Mouse (Mus musculus): ENCODE measurements around the gene Crabp1.
A peak's percentile ranks its signal among the peaks of the same experiment; 100 is the strongest.

Gene Crabp1

GRCm38 (mm10) chr9:54764561-54765217 is at the start of gene Crabp1:
Crabp1 (plus strand) TSS chr9:54764748.
- peak; percentile 32 for DNase-seq

GRCm38 (mm10) chr9:54715776-54716175 is 48.8 kb upstream of the Crabp1 start:
- DNase-seq: no peak

- no peak for DNase-seq
Measured at GRCm38 (mm10) chr9:54717527-54717926, 47.0 kb upstream of the Crabp1 start.

GRCm38 (mm10) chr9:54722156-54722555 is 42.4 kb upstream of the Crabp1 start:
- no peak for DNase-seq

GRCm38 (mm10) chr9:54722596-54722995 is 42.0 kb upstream of the Crabp1 start:
- DNase-seq: no peak

GRCm38 (mm10) chr9:54726315-54726714 is 38.2 kb upstream of the Crabp1 start:
- no peak for DNase-seq

GRCm38 (mm10) chr9:54732122-54732521 is 32.4 kb upstream of the Crabp1 start:
- no peak for DNase-seq

- DNase-seq: peak; percentile 99
Measured at GRCm38 (mm10) chr9:54733921-54734638, 30.5 kb upstream of the Crabp1 start, which contains the start of gene Wdr61. Wdr61 (minus strand) TSS chr9:54734519.

- DNase-seq: no peak
Measured at GRCm38 (mm10) chr9:54734639-54735252, 29.8 kb upstream of the Crabp1 start.

- DNase-seq: peak; percentile 69
Measured at GRCm38 (mm10) chr9:54736284-54736701, 28.3 kb upstream of the Crabp1 start.

GRCm38 (mm10) chr9:54738376-54738775 is 26.2 kb upstream of the Crabp1 start:
- peak; percentile 77 for DNase-seq

- no peak for DNase-seq
Measured at GRCm38 (mm10) chr9:54743891-54744290, 20.7 kb upstream of the Crabp1 start.

GRCm38 (mm10) chr9:54745740-54746370 is 18.7 kb upstream of the Crabp1 start:
- no peak for DNase-seq

GRCm38 (mm10) chr9:54750215-54750981 is 14.2 kb upstream of the Crabp1 start:
- no peak for DNase-seq

- DNase-seq: no peak
Measured at GRCm38 (mm10) chr9:54751684-54752083, 12.9 kb upstream of the Crabp1 start.

GRCm38 (mm10) chr9:54752201-54752943 is 12.2 kb upstream of the Crabp1 start:
- peak; percentile 39 for DNase-seq

- no peak for DNase-seq
Measured at GRCm38 (mm10) chr9:54752944-54753295, 11.6 kb upstream of the Crabp1 start.

- peak; percentile 61 for DNase-seq
Measured at GRCm38 (mm10) chr9:54759592-54759991, 5.0 kb upstream of the Crabp1 start.

- no peak for DNase-seq
Measured at GRCm38 (mm10) chr9:54764091-54764490, 457 bp upstream of the Crabp1 start.

- peak; percentile 14 for DNase-seq
Measured at GRCm38 (mm10) chr9:54765336-54766085, 963 bp downstream of the Crabp1 start.

GRCm38 (mm10) chr9:54770140-54770780 is 5.7 kb downstream of the Crabp1 start:
- DNase-seq: no peak

All from kidney, postnatal 10 days (tissue).